Mouse (Mus musculus): ENCODE results near the gene Golga2.

GRCm38 (mm10) chr2:32240591-32240990, 46.6 kb upstream of the Golga2 start:
- no peak for TF ChIP-seq CTCF (IDR thresholded peaks at IDR 0.05; ENCODE audit: borderline replicate concordance, insufficient read depth, low read length)
- no peak for TF ChIP-seq POLR2A (IDR thresholded peaks at IDR 0.05; ENCODE audit: low read depth, low read length)
